Mouse (Mus musculus) natural killer cell, adult 2 months (primary cell): ENCODE results near the gene Sh3glb1.
"Not testable (repeated sequence)": the region's sequence is repeated elsewhere in the genome, so short reads cannot be mapped to it uniquely, and the experiment has no call there.

Experiments
- DNase-seq, 2 experiments: peaks; one replicate each; pipeline ENCODE4 v3.0.0; 2022; ENCODE audit warnings: low spot score in 2 of 2

Gene Sh3glb1

DNA sequence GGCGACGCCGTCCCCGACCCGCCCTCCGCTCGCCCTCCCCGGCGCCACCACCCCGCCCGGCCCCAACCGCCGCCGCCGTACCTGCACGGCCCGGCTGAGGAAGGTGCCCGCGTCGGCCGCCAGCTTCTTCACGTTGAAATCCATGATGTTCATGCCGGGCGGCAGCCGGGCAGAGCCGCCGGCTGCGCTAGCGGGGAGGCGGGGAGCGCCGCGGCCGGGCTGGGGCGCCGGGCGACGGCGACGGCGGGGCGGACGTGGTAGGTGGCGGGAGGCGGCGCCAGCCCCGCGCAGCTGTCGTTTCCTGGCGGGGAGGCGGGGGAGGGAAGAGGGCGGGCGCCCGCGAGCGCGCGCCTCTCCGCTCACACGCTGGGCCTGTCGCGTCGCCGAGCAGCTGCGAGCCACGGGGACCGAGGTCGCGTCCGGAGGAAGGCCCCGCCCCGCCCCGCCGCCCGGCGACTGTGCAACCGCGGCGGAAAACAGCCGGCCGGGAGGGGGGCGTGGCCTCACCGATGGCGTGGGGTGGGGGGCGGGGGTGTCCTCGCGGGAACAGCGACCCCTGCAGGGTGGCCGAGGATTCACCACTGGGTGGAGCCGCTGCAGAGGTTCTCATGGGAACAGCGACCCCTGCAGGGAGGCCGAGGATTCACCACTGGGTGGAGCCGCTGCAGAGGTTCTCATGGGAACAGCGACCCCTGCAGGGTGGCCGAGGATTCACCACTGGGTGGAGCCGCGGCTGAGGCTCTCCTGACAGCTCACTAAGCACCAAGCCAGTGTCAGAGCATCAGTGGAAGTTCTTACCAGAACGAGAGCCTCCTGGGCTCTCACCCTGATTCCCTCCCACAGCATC is at the start of gene Sh3glb1:
TSS of gene Sh3glb1 (minus strand) at position 435 of the 847 bp plus-strand sequence.
- DNase-seq: peak; percentile 98

DNA sequence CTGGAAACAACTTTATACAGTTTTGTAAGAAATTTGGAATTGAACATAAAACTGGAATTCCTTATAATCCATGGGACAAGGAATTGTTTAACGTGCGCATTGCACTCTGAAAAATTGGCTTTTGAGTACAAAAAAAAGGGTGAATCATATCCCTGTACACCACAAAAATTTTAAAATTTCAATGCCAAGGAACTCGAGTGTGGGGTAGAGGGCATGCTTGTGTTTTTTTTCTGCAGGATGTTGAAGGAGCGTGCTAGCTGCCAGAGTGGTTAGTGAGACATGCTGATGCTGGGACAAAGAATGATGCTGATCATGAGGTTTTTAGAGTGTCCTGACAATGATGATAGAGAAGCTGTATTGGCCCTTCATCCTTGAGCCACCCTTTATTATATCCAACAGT is 45.0 kb upstream of the Sh3glb1 start:
- no peak for DNase-seq

- no peak for DNase-seq
These were observed 41.3 kb upstream of the Sh3glb1 start for GRCm38 (mm10) chr3:144761454-144761853.

GRCm38 (mm10) chr3:144760592-144761309 is 40.6 kb upstream of the Sh3glb1 start, which contains the start of gene Clca3a1:
Gene Clca3a1 (minus strand): TSS chr3:144760977.
- DNase-seq: no peak

DNA sequence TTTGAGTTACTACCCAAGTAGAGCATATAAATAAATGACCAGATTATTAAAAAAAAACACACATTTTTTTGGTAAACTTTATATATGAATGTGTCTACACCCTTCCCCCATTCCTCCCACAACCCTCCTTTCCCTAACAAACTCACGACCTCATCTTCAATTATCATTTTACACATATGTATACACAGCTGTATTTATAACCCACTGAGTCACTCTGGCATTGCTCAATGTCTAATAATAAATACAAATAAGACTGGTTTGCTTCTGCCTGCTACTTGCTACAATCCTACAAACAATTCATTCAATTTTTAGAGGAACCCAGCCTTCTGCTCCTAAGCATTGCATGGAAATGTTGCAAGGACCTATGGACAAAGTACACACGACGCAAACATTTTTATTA is 39.6 kb upstream of the Sh3glb1 start:
- DNase-seq: no peak

DNA sequence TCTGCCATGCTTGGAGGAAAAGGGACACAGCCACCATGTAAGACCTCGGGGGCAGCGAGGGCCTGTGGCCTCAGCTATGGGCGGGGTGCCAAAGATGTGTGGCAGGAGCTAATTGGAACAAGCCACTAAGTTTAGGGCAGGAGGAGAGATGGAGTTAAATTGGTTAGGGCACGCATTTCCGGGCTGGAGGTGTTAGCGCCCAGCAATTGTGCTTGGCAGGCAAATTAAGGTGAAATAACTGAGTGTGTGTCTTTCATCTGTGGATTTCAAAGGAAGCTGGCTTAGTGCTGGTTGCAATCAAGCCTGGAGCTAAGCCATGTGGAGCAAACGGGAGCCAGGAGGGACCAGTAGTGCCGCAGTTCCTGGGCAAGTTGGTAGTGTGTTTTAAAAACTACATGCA is 36.0 kb upstream of the Sh3glb1 start:
- DNase-seq: not testable (repeated sequence)

DNA sequence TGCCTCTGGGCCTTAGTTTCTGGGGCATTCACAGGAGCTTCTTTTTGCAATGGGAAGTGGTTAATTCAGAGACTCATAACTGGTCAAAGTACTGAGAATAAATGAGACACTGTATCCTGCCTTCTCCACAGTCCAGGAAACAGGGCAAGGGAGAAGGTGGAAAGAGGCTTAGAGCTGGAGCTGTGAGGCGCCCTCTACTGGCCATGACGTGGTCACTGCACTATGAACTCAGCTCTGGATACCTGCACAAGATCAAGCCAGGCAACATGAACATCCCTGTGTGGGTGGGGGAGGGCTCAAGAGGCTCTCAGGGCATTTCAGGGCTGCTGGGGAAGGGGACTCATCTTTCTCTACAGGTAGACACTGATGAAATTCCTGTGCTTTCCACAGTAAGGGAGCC is 33.0 kb upstream of the Sh3glb1 start:
- DNase-seq: peak in 1 of 2 experiments; percentile 8

DNA sequence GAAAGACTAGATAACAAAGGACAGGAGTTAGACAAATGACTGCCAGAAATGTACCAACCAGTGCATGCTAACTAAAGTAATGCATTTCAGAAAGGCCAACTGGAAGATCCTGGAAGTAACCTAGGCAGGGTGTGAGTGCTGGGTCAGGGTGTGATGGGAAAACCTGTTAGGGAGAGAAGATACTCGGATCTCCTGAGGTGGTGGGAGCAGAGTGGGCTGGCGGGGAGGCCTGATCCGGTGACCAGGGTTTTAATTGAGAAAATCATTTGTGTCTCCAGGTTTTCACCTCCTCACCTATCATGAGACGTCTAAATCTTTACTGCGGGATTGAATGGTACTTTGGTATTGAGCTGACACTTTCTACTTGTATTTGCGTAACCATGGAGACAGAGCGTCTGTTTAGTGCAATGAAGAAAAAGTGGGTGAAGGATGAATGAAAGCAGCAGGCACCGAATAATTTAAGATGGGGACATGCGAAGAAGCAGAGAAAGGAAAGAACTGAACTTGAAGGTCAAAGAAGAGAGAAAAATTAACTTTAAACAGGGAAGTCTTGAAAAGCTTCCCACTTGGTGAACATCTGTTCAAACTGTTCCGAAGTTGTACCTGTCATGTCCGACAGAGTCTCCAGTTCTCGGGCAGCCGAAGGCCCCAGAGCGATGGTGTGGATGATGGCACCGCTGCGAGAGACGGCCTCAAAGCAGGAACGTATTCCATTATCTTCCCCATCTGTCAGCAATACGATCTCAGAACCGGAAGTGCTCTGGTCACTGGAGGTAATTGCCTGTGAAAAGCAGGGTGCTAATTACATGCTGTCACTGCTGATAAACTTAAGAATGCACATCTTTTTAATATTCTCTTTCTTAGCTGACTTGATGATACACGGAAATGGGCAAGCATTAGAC is 29.2 kb upstream of the Sh3glb1 start:
- not testable (repeated sequence) for DNase-seq

DNA sequence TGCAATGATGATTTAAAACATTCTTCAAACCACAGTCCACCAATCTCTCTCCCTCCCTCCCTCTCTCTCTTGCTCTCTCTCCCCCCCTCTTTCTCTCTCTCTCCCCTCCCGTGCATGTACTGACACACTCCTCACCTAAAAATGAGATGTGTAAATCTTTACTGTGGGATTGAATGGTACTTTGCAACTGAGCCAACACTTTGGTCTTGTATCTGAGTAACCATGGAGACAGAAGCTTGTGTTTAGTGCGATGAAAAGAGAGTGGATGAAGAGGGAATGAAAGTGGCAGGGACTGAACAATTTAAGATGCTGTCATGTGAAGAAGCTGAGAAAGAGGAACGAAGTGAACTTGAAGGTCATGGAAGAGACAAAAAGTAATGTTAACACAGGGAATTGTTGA is 27.6 kb upstream of the Sh3glb1 start:
- not testable (repeated sequence) for DNase-seq

GRCm38 (mm10) chr3:144738396-144738795 is 18.3 kb upstream of the Sh3glb1 start:
- DNase-seq: not testable (repeated sequence)

- no peak for DNase-seq
These were observed 16.7 kb upstream of the Sh3glb1 start for GRCm38 (mm10) chr3:144736831-144737230.

DNA sequence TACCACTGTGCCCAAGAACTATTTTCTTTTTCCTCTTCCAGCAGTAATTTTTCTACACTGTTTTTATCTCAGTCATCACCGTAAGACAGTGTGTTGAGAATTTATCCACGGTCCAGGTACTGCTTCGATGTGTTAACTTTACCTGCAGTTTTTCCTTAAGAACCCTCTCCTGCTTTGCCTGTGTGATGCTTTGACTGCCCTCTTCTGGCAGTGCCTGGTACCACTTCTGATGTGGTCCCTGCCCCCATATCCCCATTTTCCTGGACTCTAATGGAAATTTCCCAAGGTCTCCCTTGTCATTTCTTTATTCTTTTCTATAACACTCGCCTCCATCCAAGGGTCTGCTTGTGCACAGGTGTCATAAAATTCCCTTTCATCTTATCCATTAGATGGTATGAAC is 3.3 kb upstream of the Sh3glb1 start:
- DNase-seq: peak; percentile 12 to 26

GRCm38 (mm10) chr3:144722566-144722965 is 2.4 kb upstream of the Sh3glb1 start:
- DNase-seq: not testable (repeated sequence)

DNA sequence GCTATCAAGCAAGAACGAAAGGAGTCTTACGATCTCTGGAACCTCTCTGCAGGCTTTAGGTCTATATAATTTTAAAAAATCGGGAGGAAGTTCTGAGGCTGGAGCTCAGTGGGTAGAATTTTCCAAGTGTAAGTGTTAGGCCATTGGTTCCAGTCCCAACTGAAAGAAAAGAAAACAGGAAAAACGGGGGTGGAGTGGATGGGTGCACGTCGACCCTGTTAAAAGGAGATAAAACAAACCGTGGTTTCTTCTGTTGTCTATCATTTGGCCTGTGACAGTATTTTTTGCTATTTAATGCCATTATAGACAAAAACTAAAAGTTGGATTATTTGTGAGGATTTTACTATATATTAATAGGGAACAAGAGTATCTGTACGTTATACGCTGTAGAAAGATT is 1.7 kb upstream of the Sh3glb1 start:
- DNase-seq: no peak

DNA sequence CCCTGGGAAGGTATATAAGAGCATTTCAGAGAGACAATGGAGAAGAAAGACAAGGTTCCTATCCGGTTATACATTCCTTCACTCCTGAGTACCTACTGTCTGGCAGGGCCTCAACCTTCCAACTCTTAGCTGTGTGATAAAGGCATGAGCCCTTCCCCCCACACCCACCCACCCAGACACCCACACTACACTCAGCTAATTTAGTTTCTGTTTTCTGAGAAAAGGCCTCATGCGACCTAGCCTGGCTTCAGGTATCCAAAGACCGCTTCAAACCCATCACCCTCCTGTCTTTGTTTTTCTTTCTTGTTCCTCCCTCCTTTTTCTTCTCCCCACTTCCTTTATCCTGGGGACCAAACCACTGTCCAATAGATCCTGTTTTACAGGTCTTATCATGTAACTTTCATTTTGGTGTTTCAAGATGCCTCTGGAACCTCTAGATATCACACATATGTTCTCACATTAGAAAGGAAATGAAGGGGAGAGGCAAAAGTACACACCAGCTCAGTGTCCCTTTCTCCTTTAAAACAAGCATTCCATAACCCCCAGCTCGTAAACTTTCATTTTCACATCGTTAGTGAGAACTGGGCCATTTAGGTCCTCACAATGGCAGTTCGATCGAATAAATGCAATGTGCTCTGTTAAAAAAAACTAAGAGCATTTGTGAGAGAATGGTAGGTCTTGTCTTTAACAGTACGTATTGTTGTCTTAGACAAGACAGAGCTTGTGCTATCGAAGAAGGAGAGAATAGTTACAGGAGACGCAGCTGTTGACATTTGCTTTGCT is 1.1 kb upstream of the Sh3glb1 start:
- DNase-seq: no peak

- DNase-seq: peak; percentile 63 to 73
These were observed 841 bp downstream of the Sh3glb1 start for GRCm38 (mm10) chr3:144719088-144719900.

DNA sequence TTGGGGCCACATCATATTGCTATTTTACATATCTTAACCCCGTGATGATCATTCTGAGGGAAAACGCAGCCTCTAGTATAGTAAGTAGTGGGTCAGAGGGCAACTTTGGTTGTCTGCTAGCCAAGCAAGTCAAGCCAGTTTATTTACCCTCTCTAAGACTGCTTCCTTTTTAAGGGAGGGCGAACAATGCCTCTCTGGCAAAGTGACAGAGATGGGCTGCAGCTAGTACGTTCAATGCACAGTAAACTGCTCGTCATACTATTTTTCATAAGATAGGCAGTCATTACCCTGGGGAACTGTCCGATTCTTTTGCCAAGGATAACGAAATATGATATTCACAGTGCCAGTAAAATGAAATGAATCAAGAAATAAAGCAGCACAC is 1.4 kb downstream of the Sh3glb1 start:
- DNase-seq: no peak

DNA sequence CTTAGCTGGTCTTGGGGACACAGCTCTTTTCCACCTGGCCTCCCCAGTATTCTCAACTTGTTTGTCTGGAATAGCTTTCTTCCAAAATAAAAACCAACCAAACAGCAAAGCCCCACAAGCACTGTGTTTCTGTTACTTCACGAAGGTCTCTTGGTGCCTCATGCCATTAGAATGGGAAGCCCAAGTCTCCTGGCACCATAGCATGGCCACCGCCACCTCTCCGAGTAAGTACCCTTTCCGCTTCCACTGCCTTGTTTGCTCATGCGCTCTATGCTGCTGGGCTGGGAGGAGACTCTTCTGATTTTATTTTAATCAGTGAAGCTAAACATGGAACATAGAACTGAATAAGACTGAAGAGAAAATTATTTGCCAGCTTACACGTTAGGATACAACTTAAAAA is 2.3 kb downstream of the Sh3glb1 start:
- DNase-seq: no peak

DNA sequence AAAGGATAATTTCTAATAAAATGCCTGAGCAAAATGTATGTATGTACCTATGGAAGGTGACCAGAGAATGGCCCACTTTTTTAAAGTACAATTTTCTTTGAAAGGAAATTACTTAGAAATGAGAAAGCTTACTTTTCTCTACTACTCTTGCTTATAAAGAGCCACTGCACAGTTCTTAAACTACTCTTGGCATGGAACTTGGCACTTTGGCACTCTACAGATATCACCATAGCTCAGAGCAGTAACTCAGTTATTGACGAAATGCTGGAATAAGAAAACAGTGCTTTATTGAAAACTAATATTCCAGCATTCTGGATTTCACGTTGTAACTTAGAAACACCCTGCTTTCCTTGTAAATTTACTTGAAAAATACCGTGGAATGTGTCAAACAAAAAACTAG is 3.0 kb downstream of the Sh3glb1 start:
- DNase-seq: no peak

DNA sequence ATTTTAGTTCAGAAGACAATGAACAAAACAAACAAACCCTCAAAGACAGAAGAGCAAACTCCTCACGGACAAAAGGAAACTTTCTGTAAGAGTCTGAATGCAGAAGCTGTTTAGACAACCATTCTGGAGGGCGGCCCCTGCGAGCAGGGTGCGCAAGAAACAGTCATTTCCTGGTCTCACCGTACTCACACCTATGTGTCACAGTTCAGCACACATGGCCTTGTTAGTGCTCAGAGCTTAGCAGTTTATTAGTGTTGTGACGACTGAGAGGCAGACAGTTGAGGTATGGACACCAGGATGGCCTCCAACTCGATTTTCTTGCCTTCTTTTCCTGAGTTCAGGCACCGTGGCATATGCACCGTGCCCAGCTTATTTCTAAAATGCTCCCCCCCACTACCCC is 4.2 kb downstream of the Sh3glb1 start:
- peak; percentile 48 to 55 for DNase-seq
